Mouse (Mus musculus) heart, adult 18-20 months (tissue): ENCODE measurements at regions not wholly inside any gene's neighbourhood (a gene's known extent, or its start where the extent isn't known, plus 50 kb on each side); places are given as distances from the start of the nearest gene placed in this dataset.

Experiments used
- DNase-seq, 2 experiments: peaks; one replicate each; pipeline ENCODE4 v3.0.0; 2021 to 2022; ENCODE audit warnings: mixed read lengths in 1 of 2

DNA sequence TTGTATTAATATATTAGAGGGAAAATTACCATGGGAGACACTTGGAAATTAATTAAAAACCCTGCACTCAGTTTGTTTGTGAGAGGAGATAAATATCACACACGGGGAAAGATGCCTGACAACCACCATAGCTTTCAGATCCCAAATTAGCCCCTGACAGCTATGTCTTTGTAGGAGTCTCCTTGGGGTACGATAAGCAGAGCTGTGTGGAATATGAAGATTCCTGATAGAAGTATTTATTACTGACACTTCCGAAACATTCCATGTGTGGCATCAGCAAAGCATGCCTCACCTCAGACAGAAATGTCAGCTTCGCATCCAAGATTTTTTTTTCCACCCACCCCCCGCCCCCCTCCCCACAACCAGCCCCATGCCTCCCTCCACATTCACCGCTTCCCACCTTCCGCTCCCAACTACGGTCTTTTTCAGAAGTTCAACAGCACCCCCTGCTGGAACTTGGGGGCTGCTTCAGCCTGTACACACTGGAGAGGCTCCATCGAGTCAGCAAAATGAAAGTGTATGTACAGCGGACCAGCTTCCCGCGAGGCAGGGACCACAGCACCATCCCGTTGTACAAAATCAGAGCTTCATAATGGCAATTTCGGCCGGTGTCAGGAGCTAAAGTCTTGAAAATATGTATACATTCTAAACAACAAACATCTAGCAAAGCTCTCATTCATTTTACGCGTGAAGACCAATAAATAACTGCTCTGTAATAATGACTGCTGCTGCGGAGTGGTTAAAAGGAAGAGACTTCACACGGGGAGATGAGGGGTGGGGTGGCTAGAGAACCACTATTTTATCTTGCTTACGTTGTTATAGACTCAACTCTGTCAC is 66.7 kb downstream of the Rwdd3 start:
- peak; percentile 19 to 59 for DNase-seq

DNA sequence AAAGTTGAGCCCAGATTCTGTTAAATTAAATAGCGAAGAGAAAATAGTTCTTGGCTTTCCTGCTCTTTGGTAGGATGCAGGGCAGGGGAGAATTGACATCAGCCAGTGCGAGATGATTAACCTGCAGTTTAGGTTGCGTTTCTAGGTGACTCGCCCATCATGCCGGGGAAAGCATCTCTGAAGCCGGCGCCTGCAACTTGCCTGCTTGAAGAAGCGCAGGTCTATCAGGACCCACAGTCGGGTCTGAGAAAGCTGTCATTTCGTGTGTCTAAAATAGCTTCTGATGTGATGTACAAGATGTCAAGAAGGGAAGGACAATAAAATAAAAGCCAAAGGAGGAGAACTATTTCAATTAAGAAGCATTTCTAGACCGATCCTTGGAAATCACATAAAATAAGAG is 68.6 kb downstream of the Rwdd3 start:
- no peak for DNase-seq

- no peak for DNase-seq
Measured at GRCm38 (mm10) chr3:121102120-121102519, 69.4 kb downstream of the Rwdd3 start.

DNA sequence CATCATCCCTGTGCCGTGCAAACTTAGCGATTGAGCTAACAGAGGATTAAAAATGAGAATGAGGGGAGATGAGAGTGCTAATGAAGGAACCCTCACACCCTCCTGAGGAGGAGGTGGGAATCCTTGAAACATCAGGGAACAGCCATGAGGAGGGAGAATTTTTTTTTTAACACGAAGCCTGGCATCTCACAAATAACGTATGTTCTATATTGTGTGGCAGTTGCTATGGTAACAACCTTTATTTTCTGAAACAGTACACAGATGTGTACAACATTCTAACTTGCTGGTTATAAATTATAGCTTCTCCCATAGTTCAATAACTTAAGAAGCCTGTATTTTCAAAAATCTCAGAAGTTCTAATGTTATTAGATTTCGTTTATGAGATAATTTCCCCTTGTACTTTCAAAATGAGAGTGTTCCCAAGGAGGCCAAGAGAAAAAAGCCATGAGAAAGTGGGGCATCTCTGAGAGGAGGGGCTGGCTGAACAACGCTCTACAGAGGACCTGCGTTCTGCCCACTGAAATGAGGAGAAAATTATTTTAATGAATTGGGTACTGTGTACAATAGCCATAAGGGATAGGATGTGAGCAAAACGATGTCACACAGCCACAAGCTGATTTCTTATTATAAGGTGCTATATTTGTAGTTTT is 71.2 kb downstream of the Rwdd3 start:
- DNase-seq: no peak

- peak in 1 of 2 experiments; percentile 15 for DNase-seq
Measured at GRCm38 (mm10) chr3:121093509-121093908, 78.0 kb downstream of the Rwdd3 start.

DNA sequence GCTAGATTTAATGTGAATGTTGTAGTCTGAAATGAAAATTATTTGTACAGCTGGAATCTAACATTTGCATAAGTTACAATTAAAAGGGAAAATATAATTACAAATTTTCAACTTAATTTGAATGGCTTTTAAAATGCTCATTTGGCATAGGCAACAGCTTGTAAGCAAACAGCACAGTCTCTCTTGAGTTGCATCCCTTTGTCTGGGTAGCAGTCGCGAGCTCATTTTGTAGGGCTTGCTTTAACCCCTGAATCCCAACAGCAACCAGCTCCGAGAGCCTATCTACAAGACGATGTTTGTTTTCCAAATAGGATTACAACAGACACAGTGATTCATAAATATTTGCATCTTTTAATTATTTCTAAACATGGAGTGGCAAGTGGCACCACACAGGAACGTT is 82.8 kb downstream of the Rwdd3 start:
- no peak for DNase-seq

DNA sequence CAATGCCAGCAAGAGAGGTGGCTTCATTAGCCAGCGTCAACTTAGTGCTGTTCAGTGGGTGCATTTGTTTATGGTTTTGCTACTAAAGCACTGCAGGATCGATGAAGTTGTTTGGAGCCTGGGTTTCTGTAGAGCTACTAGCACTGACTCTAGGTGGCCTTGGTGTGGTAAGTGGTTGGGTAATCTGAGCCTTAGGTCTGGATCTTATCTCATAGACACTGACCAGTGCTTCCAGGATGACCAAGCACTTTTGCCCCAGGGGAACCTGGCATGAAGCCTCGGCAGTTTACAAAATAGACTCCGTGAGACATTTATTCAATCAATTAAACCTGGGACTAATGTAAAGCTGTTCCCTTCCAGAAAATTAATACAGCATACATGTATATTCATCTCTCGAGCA is 102.8 kb downstream of the Rwdd3 start:
- DNase-seq: no peak

DNA sequence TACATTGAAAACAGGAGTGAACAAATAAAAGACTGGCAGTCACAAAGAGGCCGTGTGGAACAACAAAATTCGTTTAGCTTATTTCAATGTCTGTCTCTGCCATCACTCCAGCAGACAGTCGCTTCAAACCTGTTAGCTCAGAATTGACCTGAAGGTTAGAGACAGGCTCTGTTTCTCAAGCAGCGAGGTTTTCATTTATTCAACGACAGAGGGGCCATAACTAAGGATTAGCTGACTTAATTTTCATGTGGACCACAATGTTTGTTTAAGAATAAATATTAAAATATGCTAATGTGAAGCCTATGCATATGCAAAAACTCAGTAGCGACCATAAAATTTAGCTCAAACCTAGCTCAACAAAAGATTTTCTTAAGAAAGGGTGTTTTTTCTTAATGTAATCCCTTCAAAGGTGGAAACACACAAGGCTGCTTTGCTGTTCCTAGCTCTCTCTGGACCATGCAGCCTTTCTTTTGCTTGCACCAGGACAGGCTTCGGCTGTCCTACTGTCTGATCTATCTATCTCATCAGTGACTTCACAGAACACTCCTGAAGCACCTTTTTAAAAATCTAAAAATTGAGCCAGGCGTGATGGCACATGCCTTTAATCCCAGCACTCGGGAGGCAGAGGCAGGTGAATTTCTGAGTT is 135.5 kb downstream of the Rwdd3 start:
- DNase-seq: no peak

- DNase-seq: no peak
Measured at GRCm38 (mm10) chr3:121025546-121026157, 145.8 kb downstream of the Rwdd3 start.

GRCm38 (mm10) chr3:121024810-121025209 is 146.7 kb downstream of the Rwdd3 start:
- DNase-seq: no peak

GRCm38 (mm10) chr3:121021126-121021848 is 150.2 kb downstream of the Rwdd3 start:
- no peak for DNase-seq

GRCm38 (mm10) chr3:121009223-121009622 is 162.3 kb downstream of the Rwdd3 start:
- no peak for DNase-seq

DNA sequence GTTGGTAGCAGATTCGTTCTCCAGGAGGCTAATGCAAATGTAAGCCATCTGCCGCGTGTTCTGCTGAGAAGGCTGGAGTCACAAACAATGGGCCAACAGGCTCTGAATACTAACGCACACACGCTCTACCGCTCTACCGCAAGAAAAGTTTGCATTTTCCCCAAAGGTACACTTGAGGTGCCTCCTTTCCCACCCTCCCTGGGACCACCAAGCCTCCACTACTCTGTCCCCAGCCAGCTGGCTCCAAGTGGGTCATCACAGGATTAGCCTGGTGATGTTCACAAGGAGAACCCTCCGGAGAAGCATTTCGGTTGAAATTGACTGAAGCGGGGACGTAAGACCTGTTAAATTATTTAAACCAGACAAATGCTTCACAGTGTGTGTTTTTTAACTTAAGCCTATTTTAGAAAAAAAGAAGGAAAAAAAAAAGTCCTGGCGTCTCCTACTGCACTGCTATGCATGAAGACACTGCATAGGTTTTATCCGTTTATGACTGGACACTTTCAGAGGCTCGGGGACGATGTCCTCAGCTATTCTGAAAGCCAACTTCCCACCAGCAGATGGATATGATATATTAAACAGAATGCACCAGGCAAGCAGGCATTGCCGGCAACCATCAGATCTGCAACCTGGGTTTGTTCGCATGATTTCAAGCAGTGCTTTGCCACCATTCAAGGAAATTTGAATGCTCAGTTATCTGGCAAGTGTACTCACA is 187.8 kb downstream of the Rwdd3 start:
- no peak for DNase-seq

DNA sequence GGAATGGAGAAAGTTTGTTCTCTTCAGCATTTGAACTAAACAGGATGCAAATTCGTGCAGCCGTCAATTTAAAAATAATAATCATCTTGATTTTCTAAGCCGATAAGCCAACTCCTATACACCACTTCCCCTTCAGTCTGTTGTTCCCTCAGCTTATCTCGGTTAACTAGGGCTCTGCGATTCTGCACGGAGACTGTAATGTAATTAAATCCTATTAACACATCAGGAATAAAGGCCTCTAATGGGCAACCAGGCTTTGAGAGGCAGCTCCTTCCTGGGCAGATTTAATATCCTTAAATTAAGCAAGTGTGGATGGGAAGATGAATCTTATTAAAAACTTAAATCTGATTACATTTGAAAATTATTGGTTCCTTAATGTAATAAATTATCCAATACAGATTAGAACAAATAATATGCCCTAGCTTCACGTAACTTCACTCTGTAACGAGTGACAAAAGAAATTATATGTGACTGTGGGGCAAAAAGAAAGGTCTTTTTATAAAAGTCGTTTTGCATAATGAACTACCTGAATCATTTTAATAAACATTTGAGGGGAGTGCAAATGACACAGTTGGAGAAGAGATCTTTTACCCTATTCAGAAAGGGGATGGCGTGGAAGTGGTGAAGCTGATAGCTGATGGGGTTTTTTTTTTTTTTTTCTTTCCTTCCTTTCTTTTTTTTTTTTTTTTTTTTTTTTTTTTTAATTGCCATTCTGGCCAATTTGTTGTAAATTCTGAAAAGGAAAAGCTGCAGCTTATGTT is 188.5 kb downstream of the Rwdd3 start:
- no peak for DNase-seq

GRCm38 (mm10) chr3:120982218-120982617 is 189.3 kb downstream of the Rwdd3 start:
- DNase-seq: no peak

- DNase-seq: no peak
Measured at GRCm38 (mm10) chr3:120970746-120971466, 200.6 kb downstream of the Rwdd3 start.

DNA sequence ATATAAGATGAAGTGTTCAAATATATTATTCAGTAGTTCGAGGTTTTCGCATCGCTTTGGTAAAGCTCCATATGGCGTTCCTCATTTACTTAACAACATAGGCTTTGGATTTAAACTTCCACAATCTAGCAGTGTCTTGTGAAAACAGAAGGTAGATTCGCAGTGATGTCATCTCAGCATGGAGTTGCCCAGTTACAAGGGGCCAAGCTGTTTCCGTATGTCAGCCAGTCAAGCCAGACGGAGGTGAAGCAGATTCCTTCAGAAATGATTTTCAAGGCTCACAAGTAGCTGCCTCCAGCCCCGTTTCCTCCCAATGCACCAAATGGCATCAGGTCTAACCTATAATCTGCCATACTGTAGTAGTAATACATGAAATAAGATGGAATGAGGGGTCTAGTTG is 224.6 kb downstream of the Rwdd3 start:
- DNase-seq: no peak

DNA sequence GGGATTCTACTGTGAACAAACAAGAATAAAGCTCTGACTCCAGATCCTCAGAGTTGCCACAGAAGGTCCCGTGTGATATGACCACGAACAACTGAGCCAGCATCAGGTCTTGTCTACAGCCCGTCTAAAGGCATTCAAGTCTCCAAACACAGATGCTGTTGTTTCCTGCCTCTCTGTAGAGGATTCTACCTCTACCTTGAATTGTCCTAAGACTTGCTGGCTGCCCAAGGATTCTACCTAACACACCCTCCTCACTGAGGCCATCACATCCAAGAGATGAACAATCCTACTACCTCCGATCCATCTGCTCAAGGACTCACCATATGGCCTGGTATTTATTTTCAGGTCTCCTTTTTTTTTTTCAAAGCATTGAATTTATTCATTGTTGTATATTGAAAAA is 237.1 kb downstream of the Rwdd3 start:
- no peak for DNase-seq

- DNase-seq: no peak
Measured at GRCm38 (mm10) chr3:120920351-120920750, 251.1 kb downstream of the Rwdd3 start.

DNA sequence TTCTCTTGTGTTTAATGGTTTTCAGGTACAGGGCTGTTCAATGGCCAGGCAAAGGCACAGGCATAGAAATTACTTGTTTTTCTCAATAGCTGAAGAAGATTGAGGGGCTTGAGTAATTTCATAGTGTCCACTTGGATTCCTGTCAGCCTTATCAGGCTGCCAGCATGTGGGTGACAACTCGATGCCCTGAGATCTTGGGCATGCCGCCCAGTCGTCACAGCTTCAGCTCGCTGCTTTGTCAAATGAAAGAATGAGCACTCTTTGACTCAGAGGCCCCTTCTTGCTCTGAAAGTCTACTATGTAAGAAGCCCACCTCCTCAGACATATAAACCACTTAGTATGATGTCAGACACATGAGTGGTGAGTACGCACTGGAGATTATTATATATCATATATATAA is 272.6 kb downstream of the Rwdd3 start:
- DNase-seq: no peak
